Mouse (Mus musculus): ENCODE measurements around the gene Kansl2.
"Not testable (repeated sequence)": the region's sequence is repeated elsewhere in the genome, so short reads cannot be mapped to it uniquely, and the experiment has no call there.

Gene Kansl2

DNA sequence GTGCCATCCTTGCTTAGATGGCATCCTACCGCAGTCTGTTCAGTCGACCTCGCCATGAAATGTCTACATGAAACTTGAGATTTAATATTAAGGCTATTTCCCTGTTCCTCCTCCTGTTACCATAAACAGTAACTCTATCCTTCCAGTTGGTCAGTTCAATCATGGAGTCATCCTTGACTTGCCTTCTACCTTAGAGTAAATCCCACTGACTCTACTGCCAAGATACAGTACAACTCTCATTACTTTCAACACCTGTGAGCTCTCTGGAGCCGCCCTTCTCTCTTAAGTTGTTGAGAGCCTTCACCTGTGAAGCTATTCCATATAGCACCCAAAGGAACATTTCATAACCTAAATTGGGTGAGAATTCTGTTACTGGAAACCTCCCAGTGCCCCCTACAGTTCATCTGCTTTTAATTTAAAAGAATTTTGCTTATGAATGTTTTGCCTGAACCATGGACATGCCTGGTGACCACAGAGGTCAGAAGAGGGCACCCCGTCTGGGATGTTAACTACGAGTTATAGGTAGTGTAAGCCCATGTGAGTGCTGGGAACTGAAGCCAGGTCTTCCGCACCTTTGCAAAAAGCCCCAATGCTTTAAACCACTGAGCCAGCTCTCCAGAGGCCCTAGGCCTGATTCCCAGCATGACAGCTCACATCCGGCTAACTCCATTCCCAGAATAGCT lies 2.9 kb upstream of the Kansl2 start:
- no peak for DNase-seq (ENCODE audit: low read depth)

DNA sequence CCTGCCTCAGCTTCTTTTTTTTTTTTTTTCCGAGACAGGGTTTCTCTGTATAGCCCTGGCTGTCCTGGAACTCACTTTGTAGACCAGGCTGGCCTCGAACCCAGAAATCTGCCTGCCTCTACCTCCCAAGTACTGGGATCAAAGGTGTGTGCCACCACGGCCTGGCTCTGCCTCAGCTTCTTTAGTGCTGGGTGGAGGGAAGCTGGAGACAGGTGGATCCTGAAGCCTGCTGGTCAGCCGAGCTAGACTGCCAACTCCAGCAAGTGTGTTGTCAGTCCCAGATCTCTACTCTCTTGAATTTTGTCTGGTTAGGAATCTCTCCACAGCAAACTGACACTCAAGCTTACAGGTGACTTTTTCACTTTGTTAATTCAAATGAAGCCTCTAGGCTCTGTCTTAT lies 1.9 kb upstream of the Kansl2 start:
- no peak for DNase-seq (ENCODE audit: low read depth)

DNA sequence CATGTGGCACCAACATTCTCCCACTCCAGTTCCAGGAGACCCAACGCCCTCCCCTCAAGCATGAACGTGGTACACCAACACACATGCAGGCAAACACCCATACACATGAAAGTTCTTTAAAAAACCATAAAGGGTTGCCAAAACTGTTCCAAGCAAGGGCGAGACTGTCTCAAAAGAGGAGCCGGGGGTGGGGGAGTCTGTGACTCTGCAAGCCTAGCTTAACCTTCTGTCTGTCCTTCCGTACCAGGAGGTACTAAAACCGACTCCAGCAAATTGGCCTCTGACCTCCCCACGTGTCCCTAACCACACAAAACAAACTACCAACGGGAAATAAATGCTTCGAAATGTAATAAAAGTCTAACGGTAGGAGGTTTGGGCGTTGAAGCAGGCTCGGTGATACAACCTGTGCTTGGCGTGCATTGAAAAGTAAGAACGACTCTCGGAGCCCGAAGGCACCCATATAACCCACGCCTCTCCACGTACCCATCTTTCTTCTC lies 981 bp downstream of the Kansl2 start:
- peak; percentile 57 for DNase-seq (ENCODE audit: low read depth)

- no peak for DNase-seq (ENCODE audit: low read depth)
These were observed 1.8 kb downstream of the Kansl2 start for GRCm38 (mm10) chr15:98532281-98532680.

DNA sequence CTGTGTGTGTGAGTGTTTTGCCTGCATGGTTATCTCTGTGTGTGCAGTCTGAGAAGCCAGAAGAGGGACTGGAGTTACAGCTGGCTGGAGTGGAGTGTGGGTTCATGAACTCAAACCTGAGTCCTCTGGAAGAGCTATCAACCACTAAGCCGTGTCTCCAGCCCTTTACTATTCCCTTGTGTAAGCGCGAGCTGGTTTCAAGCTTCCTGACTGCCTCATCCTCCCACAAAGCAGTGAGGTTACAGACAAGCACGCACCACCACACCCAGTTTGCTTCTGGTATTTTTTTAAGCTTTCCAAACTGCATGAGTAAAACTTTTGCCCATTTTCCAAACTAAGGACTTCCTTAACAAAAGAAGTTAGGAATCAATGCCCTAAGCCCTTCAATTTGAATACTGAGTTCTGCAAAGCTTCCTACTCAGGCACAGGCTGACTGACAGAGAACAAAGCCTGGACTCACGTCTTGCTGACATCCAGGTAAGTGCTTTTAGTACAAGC lies 5.9 kb downstream of the Kansl2 start:
- DNase-seq (ENCODE audit: low read depth), result no peak

GRCm38 (mm10) chr15:98527056-98527771 lies 6.8 kb downstream of the Kansl2 start:
- no peak for DNase-seq (ENCODE audit: low read depth)

DNA sequence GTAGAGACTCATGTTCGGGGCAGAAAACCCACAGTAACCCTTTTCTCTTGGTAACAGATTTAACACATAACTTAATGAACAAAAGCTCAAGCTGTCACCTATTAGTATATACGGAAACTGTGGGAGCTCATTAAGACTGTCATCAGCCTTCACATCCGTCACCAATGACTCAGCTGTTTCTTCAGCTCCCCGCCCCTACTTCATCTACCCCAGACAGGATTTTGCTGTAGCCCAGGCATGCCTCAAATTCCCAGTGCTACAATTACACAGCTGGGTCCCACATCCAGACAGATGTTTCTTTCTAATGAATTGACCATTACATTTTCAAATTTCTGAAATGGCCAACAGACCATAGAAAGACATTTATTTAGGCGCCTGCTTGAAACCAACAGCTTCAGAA lies 8.0 kb downstream of the Kansl2 start:
- DNase-seq (ENCODE audit: low read depth), result no peak

- no peak for DNase-seq (ENCODE audit: low read depth)
These were observed 12.8 kb downstream of the Kansl2 start for GRCm38 (mm10) chr15:98521245-98521644.

DNA sequence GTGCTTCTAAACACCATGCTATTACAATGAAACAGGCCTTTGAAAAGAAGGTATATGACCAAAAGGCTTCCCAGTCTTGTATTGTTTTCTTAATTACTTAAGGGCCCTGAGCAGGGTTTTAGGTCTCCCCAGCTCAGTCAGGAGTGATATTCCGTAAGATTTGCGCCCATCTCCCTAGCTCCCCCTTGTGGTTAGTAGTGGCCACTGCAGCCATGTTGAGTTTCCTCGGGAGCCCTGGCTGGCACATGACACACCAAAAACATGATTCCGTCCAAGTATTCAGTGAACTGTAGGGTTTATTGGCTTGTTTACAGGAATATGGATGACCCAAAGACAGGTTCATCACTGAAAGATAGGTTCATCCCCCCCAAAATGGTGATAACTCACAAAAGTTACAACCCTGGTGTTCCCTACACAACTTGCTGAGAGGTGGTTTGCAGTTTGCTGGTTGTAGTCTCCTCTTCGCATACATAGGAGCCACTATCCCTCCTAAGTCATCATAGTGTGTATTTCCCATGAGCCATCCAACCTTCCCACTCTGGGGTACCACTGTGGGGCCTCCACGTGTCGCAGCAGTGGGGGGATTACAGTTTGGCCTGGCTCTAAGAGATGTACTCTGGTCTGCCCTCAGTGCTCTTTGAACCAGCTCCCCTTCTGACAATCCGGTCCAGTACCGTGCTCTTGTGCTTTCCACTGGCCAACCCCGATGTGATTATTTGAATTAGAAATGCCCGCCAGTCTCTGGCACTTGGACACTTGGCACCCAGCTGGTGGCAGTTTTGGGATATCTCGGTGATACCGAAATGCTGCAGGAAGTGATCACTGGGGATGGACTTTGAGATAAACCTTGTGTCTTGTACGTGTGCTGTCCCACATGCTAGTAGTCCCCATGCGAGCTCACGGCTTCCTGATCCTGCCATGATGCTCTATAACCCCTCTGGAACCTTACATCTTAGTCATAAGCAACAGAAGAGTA lies 16.4 kb downstream of the Kansl2 start:
- peak; percentile 81 for DNase-seq (ENCODE audit: low read depth)

- DNase-seq (ENCODE audit: low read depth), result not testable (repeated sequence)
These were observed 19.2 kb downstream of the Kansl2 start for GRCm38 (mm10) chr15:98514845-98515244.

- DNase-seq (ENCODE audit: low read depth), result peak; percentile 79
These were observed 19.9 kb downstream of the Kansl2 start for GRCm38 (mm10) chr15:98514146-98514545.

DNA sequence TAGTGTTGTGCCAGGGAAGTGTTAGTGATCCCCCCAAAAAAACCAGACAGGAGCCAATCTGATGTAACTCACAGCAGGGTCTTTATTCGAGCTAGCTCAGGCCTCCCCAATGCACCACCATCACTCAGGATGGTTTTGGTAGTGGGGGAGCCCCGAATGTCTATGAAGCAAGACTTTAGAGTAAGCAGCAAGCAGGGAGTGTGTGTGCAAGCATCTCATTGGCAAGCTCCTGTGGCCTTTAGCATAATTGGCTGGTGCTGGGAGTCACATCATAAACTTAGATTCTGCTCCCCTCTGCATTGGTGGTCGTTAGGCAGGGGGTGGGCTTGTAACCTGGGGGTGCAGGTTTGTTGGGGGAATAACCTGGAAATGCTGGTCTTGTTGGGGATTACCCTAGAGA lies 20.4 kb downstream of the Kansl2 start:
- not testable (repeated sequence) for DNase-seq (ENCODE audit: low read depth)

- no peak for DNase-seq (ENCODE audit: low read depth)
These were observed 21.2 kb downstream of the Kansl2 start for GRCm38 (mm10) chr15:98512799-98513321.

DNA sequence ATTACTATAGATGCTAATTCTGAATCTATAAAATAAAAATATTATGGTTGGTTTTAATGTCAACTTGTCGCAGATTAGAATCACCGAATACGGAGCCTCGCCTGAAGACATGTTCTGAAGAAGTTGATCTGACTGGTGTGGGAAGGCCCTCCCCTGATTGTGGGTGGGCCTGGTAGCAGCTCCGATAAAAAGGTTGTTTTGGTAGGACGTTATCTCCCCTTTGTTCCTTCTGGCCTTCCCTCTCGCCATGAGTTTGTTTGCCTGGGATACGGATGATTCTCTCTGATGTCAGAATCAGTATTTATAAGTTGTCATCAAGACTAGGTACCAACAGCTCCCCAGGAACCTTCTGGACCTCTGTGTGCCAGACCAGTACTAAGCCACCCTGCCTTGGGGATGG lies 21.8 kb downstream of the Kansl2 start:
- DNase-seq (ENCODE audit: low read depth), result no peak

- DNase-seq (ENCODE audit: low read depth), result peak; percentile 66
These were observed 22.6 kb downstream of the Kansl2 start for GRCm38 (mm10) chr15:98511386-98511928.

DNA sequence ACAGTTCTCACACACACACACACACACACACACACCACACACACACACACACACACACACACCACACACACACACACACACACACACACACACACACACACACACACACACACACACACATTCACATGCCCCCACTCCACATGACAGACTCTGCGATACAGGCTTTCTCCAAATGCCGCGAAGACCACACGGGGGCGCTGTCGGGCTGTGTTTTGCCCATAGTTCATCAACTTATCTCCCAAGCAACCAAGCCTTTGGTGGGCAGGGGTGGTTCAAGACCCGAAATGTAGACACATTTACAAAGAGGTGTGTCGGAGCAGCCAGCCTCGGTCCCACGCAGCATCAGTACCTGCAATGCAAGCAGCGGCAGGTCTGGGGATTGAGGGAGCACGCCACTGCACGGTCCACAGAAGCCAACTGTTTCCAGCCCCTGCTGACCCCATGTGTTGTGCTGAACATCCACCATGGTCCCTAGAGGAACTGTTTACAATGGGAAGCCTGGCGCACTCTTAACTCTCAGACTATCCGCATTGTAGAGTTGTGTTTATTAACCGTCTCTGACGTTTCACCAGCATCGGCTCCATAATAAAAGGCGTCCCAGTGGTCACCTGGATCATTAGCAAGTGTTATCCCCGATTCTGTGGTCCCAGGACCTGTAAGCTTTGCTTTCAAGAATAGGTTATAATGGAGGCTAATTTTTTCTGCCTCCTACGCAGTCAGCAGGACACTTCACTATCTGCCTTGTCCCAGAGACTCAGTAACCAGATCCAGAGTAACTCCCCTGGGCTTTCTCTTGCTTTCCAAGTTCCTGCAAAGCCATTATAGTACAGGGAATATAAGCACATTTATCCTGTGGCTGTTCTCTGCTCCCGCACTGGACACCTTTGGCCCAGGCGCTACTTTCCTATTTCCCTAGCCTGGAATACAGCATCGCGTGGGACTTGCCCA lies 23.4 kb downstream of the Kansl2 start:
- peak; percentile 92 for DNase-seq (ENCODE audit: low read depth)

DNA sequence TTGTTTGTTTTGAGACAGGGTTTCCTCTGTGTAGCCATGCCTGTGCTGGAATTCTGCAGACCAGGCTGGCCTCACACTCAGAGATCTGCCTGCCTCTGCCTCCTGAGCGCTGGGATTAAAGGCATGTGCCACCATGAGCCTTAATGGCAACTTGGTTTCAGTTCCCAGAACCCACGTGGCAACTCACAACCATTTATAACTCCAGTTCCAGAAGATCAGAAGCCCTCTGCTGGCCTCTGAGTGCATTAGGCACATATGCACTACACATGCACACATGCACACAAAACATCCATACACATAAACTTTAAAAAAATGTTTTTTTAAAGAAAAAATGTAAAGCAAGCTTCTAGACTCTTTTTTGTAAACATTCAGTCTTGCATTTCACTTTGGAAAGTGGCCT lies 24.7 kb downstream of the Kansl2 start:
- no peak for DNase-seq (ENCODE audit: low read depth)

GRCm38 (mm10) chr15:98507321-98507720 lies 26.7 kb downstream of the Kansl2 start:
- no peak for DNase-seq (ENCODE audit: low read depth)

DNA sequence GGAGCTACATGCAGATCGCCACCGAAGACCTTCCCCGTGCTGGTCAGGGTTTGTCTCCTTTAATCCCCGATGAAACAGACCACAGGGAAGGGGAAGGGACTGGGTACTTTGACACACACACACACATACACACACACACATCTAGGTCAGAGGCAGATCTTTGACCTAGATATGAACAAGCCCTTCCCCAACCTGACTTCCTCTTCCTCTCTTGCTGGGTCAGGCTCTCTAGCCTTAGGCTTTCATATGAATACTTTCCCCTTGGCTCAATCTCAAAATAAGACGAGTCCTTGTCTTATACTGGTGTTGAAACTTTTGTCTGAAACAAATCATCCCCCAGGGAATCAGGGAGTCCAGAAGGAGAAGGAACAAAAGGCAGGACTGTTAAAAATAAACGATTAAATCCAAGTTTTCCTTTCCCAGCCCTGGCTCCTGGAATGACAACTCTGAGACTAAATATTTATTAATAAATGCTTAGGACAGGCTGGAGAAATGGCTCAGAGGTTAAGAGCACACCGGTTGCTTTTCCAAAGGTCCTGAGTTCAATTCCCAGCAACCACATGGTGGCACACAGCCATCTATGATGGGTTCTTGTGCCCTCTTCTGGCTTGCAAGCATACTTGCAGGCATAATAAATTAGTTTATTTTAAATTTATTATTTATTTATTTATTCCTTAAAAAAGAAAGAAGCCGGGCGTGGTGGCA lies 27.7 kb downstream of the Kansl2 start:
- DNase-seq (ENCODE audit: low read depth), result peak; percentile 28

- DNase-seq (ENCODE audit: low read depth), result peak; percentile 87
These were observed 29.6 kb downstream of the Kansl2 start for GRCm38 (mm10) chr15:98504514-98504913.
